Comparison of ENCODE assay signal across 17 mouse cellular contexts in the genomic region with DNA sequence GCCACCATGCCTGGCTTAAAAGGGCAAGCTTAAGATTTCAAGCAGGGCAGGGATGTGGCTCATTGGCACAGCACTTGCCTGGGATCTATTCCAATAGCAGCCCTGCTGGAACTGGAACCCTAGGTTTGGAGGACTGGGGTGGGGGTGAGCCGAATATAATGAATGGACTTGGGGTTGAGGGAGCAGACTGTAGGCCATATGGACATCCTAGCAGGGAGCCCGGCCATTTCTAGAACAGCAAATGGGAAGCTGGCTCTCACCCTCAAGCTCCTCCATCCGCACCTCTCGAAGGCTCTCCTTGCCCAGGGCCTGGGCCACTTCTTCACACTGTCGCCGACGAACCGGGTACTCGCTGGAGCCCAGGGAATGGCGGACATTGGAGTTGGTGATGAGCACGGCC. TPM values are rescaled to one million over a fixed set of nuclear protein-coding genes. Genes with fewer than 3 reads are reported as not detected.
DNase-seq lines count a peak whose midpoint lies in the region; ATAC-seq and TF ChIP-seq lines count a peak whose summit lies in the region.
"Had no signal": no experiment of that assay in that cellular context is flagged by ENCODE, and none has a peak within 500 bp of the region (broad histone marks: within the 10 kb centered on the region; RNA-seq: fewer than 3 reads in every experiment).

No protein-coding gene starts in this region.

- 0 out of 2 replicates have a peak overlapping the region, but pooled peaks have one; percentile 7 for H3K9ac ChIP-seq in hindbrain, postnatal 0 days (replicated peaks; ENCODE audit: low read length)
- H3K9ac ChIP-seq in hindbrain, embryonic 12.5 days = no peak overlapping the region
- H3K9ac ChIP-seq: forebrain, embryonic 12.5 days; liver, embryonic 13.5 days; lung, embryonic 15.5 days had no signal

- TF ChIP-seq POLR2A in cerebellum, adult 2 months (IDR thresholded peaks at IDR 0.05; ENCODE audit: borderline replicate concordance, insufficient read depth, low read length) = peak; percentile 47; the same call in 1 of the 2 replicates

- WGBS in hindbrain, postnatal 0 days = 54% methylated on average over 11 of the region's 11 CpGs
- WGBS in hindbrain, embryonic 12.5 days = 87% methylated on average over 11 of the region's 11 CpGs
- WGBS in cerebellum, adult 2 months = 9% methylated on average over 11 of the region's 11 CpGs

- H3K4me1 ChIP-seq in hindbrain, postnatal 0 days (ENCODE audit: insufficient read depth, low read length) = peaks cover 13% of the 10 kb centered on the region
- peaks cover 34% of the 10 kb centered on the region for H3K4me1 ChIP-seq in hindbrain, embryonic 12.5 days
- peaks cover 40% of the 10 kb centered on the region for H3K4me1 ChIP-seq in cerebellum, adult 2 months (ENCODE audit: control insufficient read depth, insufficient read depth, low read length)

- peak; percentile 75 for DNase-seq in hindbrain, postnatal 0 days (ENCODE audit: low spot score)
- DNase-seq in cerebellum, adult 2 months = peak; percentile 94 to 98
- DNase-seq in cerebellum, postnatal 36 days = peak; percentile 93 to 96
- no peak for DNase-seq in urinary bladder, postnatal 14 days (ENCODE audit: low spot score)
- DNase-seq: adrenal gland, adult 2 months; gastrocnemius, postnatal 14 days; kidney, adult 8-10 months; kidney, postnatal 14 days; liver, embryonic 13.5 days; lung, postnatal 4 days; right cerebral cortex, adult 18-20 months had no signal

- no peaks in the 10 kb centered on the region for H3K27me3 ChIP-seq in hindbrain, postnatal 0 days (ENCODE audit: insufficient read depth, low read length)
- peaks cover 11% of the 10 kb centered on the region for H3K27me3 ChIP-seq in hindbrain, embryonic 12.5 days
- no peaks in the 10 kb centered on the region for H3K27me3 ChIP-seq in cerebellum, adult 2 months (ENCODE audit: control insufficient read depth, insufficient read depth, low read length)
- H3K27me3 ChIP-seq: forebrain, embryonic 12.5 days; lung, embryonic 15.5 days had no signal

- H3K36me3 ChIP-seq in hindbrain, postnatal 0 days (ENCODE audit: insufficient read depth, low read length) = no peaks in the 10 kb centered on the region
- H3K36me3 ChIP-seq in hindbrain, embryonic 12.5 days = 0 out of 2 replicates have a peak, but pooled peaks cover 6% of the 10 kb centered on the region

- H3K27ac ChIP-seq in hindbrain, postnatal 0 days = peak overlapping the region; percentile 70
- H3K27ac ChIP-seq in hindbrain, embryonic 12.5 days = no peak overlapping the region
- peak overlapping the region; percentile 60 for H3K27ac ChIP-seq in cerebellum, adult 2 months (ENCODE audit: insufficient read depth, low read length)
- H3K27ac ChIP-seq: forebrain, embryonic 12.5 days; heart, embryonic 10.5 days; liver, embryonic 13.5 days; lung, embryonic 15.5 days had no signal

- H3K4me2 ChIP-seq in hindbrain, postnatal 0 days (ENCODE audit: low read depth, low read length) = no peak overlapping the region
- H3K4me2 ChIP-seq in hindbrain, embryonic 12.5 days (replicated peaks) = no peak overlapping the region
- H3K4me2 ChIP-seq: forebrain, embryonic 12.5 days; liver, embryonic 13.5 days; lung, embryonic 15.5 days had no signal

- H3K9me3 ChIP-seq in hindbrain, postnatal 0 days (ENCODE audit: low read length) = no peaks in the 10 kb centered on the region
- H3K9me3 ChIP-seq in hindbrain, embryonic 12.5 days (replicated peaks) = no peaks in the 10 kb centered on the region
- H3K9me3 ChIP-seq: forebrain, embryonic 12.5 days; heart, embryonic 10.5 days; liver, embryonic 13.5 days; lung, embryonic 15.5 days had no signal

- peak; percentile 19; the same call in 1 of the 2 replicates for ATAC-seq in hindbrain, postnatal 0 days
- no peak for ATAC-seq in hindbrain, embryonic 12.5 days (ENCODE audit: low FRiP score)
- ATAC-seq in cerebellum, adult (ENCODE audit: insufficient number of reproducible peaks, low FRiP score, low TSS enrichment) = peak; percentile 79
- no peak for ATAC-seq in inflammation-experienced regulatory T-cells, adult 6 months

- TF ChIP-seq CTCF in hindbrain, postnatal 0 days (IDR thresholded peaks at IDR 0.05; ENCODE audit: low read depth) = no peak
- TF ChIP-seq CTCF in cerebellum, adult 2 months (IDR thresholded peaks at IDR 0.05; ENCODE audit: borderline replicate concordance, insufficient read depth, low read depth, low read length) = no peak

- H3K4me3 ChIP-seq in hindbrain, postnatal 0 days (ENCODE audit: low read length) = no peak overlapping the region
- no peak overlapping the region for H3K4me3 ChIP-seq in hindbrain, embryonic 12.5 days
- peak overlapping the region; percentile 8 for H3K4me3 ChIP-seq in cerebellum, adult 2 months (replicated peaks; ENCODE audit: insufficient read depth, low read depth, low read length)
- H3K4me3 ChIP-seq: forebrain, embryonic 12.5 days; heart, embryonic 10.5 days; liver, embryonic 13.5 days; lung, embryonic 15.5 days had no signal

RNA-seq across cellular contexts. Expression of gene Galk1, which starts 2.9 kb away (rescaled TPM):
- 51.5 and 52.3 TPM in 2 replicates for total RNA-seq in hindbrain, postnatal 0 days (2014; rRNA removed)
- 60.3 and 61.7 TPM in 2 replicates for polyA plus RNA-seq in hindbrain, postnatal 0 days (2015; fragmentation: Nextera tagmentation; extraction: Ambion mirVana)
- polyA plus RNA-seq in hindbrain, embryonic 12.5 days (2016; fragmentation: Nextera tagmentation; extraction: Ambion mirVana) = 109 and 115 TPM in 2 replicates
- polyA plus RNA-seq in cerebellum, adult 2 months (2012; rRNA removed) = 14.8 and 15.1 TPM in 2 replicates
- polyA plus RNA-seq in inflammation-experienced regulatory T-cells, adult 6 months (2017; shearing (Covaris generic)) = 10 to 100 TPM; 14.4 to 20.1 (median 15.9) TPM

RNA-seq across cellular contexts. Expression of gene H3f3b, which starts 18.1 kb away (rescaled TPM):
- 603 and 627 TPM in 2 replicates for total RNA-seq in hindbrain, postnatal 0 days (2014; rRNA removed)
- polyA plus RNA-seq in hindbrain, postnatal 0 days (2015; fragmentation: Nextera tagmentation; extraction: Ambion mirVana) = 2,179 and 2,253 TPM in 2 replicates
- 2,216 and 2,474 TPM in 2 replicates for polyA plus RNA-seq in hindbrain, embryonic 12.5 days (2016; fragmentation: Nextera tagmentation; extraction: Ambion mirVana)
- polyA plus RNA-seq in cerebellum, adult 2 months (2012; rRNA removed) = 456 and 541 TPM in 2 replicates
- polyA plus RNA-seq in inflammation-experienced regulatory T-cells, adult 6 months (2017; shearing (Covaris generic)) = 1,000 to 10,000 TPM; 1,545 to 2,086 (median 2,075) TPM

RNA-seq across cellular contexts. Expression of gene Unk, which starts 20.5 kb away (rescaled TPM):
- 47.1 and 50.2 TPM in 2 replicates for total RNA-seq in hindbrain, postnatal 0 days (2014; rRNA removed)
- polyA plus RNA-seq in hindbrain, postnatal 0 days (2015; fragmentation: Nextera tagmentation; extraction: Ambion mirVana) = 22.8 and 24.5 TPM in 2 replicates
- polyA plus RNA-seq in hindbrain, embryonic 12.5 days (2016; fragmentation: Nextera tagmentation; extraction: Ambion mirVana) = 48.8 and 49.1 TPM in 2 replicates
- 48.1 and 49.1 TPM in 2 replicates for polyA plus RNA-seq in cerebellum, adult 2 months (2012; rRNA removed)
- polyA plus RNA-seq in inflammation-experienced regulatory T-cells, adult 6 months (2017; shearing (Covaris generic)) = 10 to 100 TPM; 10.1 to 14.6 (median 12.7) TPM

RNA-seq across cellular contexts. Expression of gene Itgb4, which starts 35.2 kb away (rescaled TPM):
- 1.7 and 3.1 TPM in 2 replicates for total RNA-seq in hindbrain, postnatal 0 days (2014; rRNA removed)
- 2.2 and 2.8 TPM in 2 replicates for polyA plus RNA-seq in hindbrain, postnatal 0 days (2015; fragmentation: Nextera tagmentation; extraction: Ambion mirVana)
- 1.7 and 2.1 TPM in 2 replicates for polyA plus RNA-seq in hindbrain, embryonic 12.5 days (2016; fragmentation: Nextera tagmentation; extraction: Ambion mirVana)
- 21.6 and 28.6 TPM in 2 replicates for polyA plus RNA-seq in cerebellum, adult 2 months (2012; rRNA removed)
- polyA plus RNA-seq in inflammation-experienced regulatory T-cells, adult 6 months (2017; shearing (Covaris generic)) = not detected

Comparison
In these comparisons a context has a peak if more than half of its experiments do, and no peak if none do; other contexts are left out.
1. ATAC-seq: peak in hindbrain, postnatal 0 days (single experiment) and cerebellum, adult (single experiment); none in hindbrain, embryonic 12.5 days (single experiment) and inflammation-experienced regulatory T-cells, adult 6 months (single experiment).